Mouse (Mus musculus) embryonic fibroblast, embryonic 13.5 days (primary cell): ENCODE data around the gene Bsdc1.

Source experiments
- CTCF ChIP-seq: IDR thresholded peaks from 2 replicates; pipeline ENCODE4 v1.5.1; 2011; ENCODE audit warnings: mild to moderate bottlenecking, control low read depth, low read length, moderate library complexity, borderline replicate concordance; ENCODE audit not compliant: insufficient read depth
- POLR2A ChIP-seq: IDR thresholded peaks from 2 replicates; pipeline ENCODE4 v1.6.1; 2011; ENCODE audit warnings: low read depth, mild to moderate bottlenecking, control low read depth, low read length, moderate library complexity

GRCm38 (mm10) chr4:129415892-129416291 is 45.5 kb upstream of the Bsdc1 start:
- TF ChIP-seq CTCF (no peak), POLR2A (no peak)
